Mouse (Mus musculus) kidney, embryonic 14.5 days (tissue): Measurements from ENCODE around the gene Pik3r1. TPM values are rescaled to one million over a fixed set of nuclear protein-coding genes. Genes with fewer than 3 reads are reported as not detected.

ENCODE experiments used
- ATAC-seq: fragments of 200-750 bp; cut with Nextera tagmentation; 2 replicates; pipeline ENCODE4 v1.8.0; 2017; ENCODE audit warnings: moderate number of reproducible peaks, mild to moderate bottlenecking, moderate TSS enrichment, moderate library complexity; ENCODE audit not compliant: low FRiP score, low TSS enrichment
- H3K27ac ChIP-seq: fragments of 300-500 bp; sonication (generic); 2 replicates; pipeline ENCODE4 v1.5.1; 2014; ENCODE audit warnings: low read depth, mild to moderate bottlenecking, low read length, moderate library complexity, mixed read lengths
- H3K27me3 ChIP-seq: fragments of 300-500 bp; sonication (generic); 2 replicates; pipeline ENCODE4 v1.6.1; 2014; ENCODE audit warnings: mild to moderate bottlenecking, low read length; ENCODE audit not compliant: control insufficient read depth, insufficient read depth
- H3K36me3 ChIP-seq: fragments of 300-500 bp; sonication (generic); 2 replicates; pipeline ENCODE4 v1.6.1; 2014; ENCODE audit warnings: low read length, mixed read lengths; ENCODE audit not compliant: control insufficient read depth, insufficient read depth
- H3K4me1 ChIP-seq: fragments of 300-500 bp; sonication (generic); 2 replicates; pipeline ENCODE4 v1.6.1; 2014; ENCODE audit warnings: low read length, mixed read lengths; ENCODE audit not compliant: control insufficient read depth, insufficient read depth
- H3K4me2 ChIP-seq: fragments of 300-500 bp; sonication (generic); replicated peaks from 2 replicates; pipeline ENCODE4 v1.6.1; 2014; ENCODE audit warnings: low read depth, mild to moderate bottlenecking, low read length
- H3K4me3 ChIP-seq: fragments of 300-500 bp; sonication (generic); 2 replicates; pipeline ENCODE4 v1.5.1; 2014; ENCODE audit warnings: mild to moderate bottlenecking, low read length
- H3K9ac ChIP-seq: fragments of 300-500 bp; sonication (generic); 2 replicates; pipeline ENCODE4 v1.6.1; 2014; ENCODE audit warnings: low read depth, mild to moderate bottlenecking, low read length, moderate library complexity
- H3K9me3 ChIP-seq: fragments of 300-500 bp; sonication (generic); 2 replicates; pipeline ENCODE4 v1.6.1; 2016; ENCODE audit warnings: low read length; ENCODE audit not compliant: control insufficient read depth
- WGBS: fragments of 180-500 bp; shearing (Covaris S2); extraction: QIAGEN DNeasy Blood & Tissue Kit; methylation state at CpG from one replicate; pipeline ENCODE4 v1.1.7; 2014; 5-methylcytosine and 5-hydroxymethylcytosine counted together
- polyA plus RNA-seq: library from polyadenylated mRNA; unstranded; fragments of >200 nt; fragmentation: Nextera tagmentation; extraction: Ambion mirVana; gene quantifications from 2 replicates; pipeline ENCODE4 v1.2.1, GENCODE M21; 2014

Pik3r1 gene
- polyA plus RNA-seq, 1 experiment from 2014 or later = 63.2 TPM

GRCm38 (mm10) chr13:101746012-101746595 lies 21.9 kb downstream of the Pik3r1 start:
- Histone ChIP-seq H3K4me2 (no peak overlapping the region), H3K27me3 (no peaks in the 10 kb centered on the region), H3K9ac (no peak overlapping the region), H3K4me1 (peaks cover 10% of the 10 kb centered on the region; the same call in 1 of the 2 replicates), H3K4me3 (no peak overlapping the region), H3K9me3 (no peaks in the 10 kb centered on the region), H3K27ac (no peak overlapping the region), H3K36me3 (no peaks in the 10 kb centered on the region)
- no peak for ATAC-seq
- WGBS = 80% methylated on average over 8 of the region's 8 CpGs

GRCm38 (mm10) chr13:101744943-101745342 lies 23.1 kb downstream of the Pik3r1 start:
- 54% methylated on average over 5 of the region's 5 CpGs for WGBS
- Histone ChIP-seq H3K27ac (no peak overlapping the region), H3K27me3 (no peaks in the 10 kb centered on the region), H3K4me3 (no peak overlapping the region), H3K36me3 (no peaks in the 10 kb centered on the region), H3K4me1 (peaks cover 10% of the 10 kb centered on the region; the same call in 1 of the 2 replicates), H3K9me3 (no peaks in the 10 kb centered on the region), H3K4me2 (no peak overlapping the region), H3K9ac (no peak overlapping the region)
- no peak for ATAC-seq

GRCm38 (mm10) chr13:101744053-101744452 lies 24.0 kb downstream of the Pik3r1 start:
- Histone ChIP-seq H3K4me1 (peaks cover 10% of the 10 kb centered on the region), H3K36me3 (no peaks in the 10 kb centered on the region), H3K4me3 (no peak overlapping the region), H3K27me3 (no peaks in the 10 kb centered on the region), H3K27ac (no peak overlapping the region), H3K4me2 (no peak overlapping the region), H3K9ac (no peak overlapping the region), H3K9me3 (no peaks in the 10 kb centered on the region)
- 82% methylated on average over 2 of the region's 2 CpGs for WGBS
- ATAC-seq = no peak

- Histone ChIP-seq H3K27me3 (no peaks in the 10 kb centered on the region), H3K4me2 (no peak overlapping the region), H3K4me1 (peaks cover 15% of the 10 kb centered on the region), H3K27ac (no peak overlapping the region), H3K36me3 (no peaks in the 10 kb centered on the region), H3K4me3 (no peak overlapping the region), H3K9me3 (no peaks in the 10 kb centered on the region), H3K9ac (no peak overlapping the region)
- ATAC-seq = no peak
- 76% methylated on average over 8 of the region's 8 CpGs for WGBS
Observed at GRCm38 (mm10) chr13:101743247-101743646, 24.8 kb downstream of the Pik3r1 start.

- 55% methylated on average over 6 of the region's 6 CpGs for WGBS
- Histone ChIP-seq H3K36me3 (no peaks in the 10 kb centered on the region), H3K4me2 (no peak overlapping the region), H3K4me1 (peaks cover 15% of the 10 kb centered on the region), H3K27me3 (no peaks in the 10 kb centered on the region), H3K9ac (no peak overlapping the region), H3K4me3 (no peak overlapping the region), H3K27ac (no peak overlapping the region), H3K9me3 (no peaks in the 10 kb centered on the region)
- no peak for ATAC-seq
Observed at GRCm38 (mm10) chr13:101742596-101742995, 25.4 kb downstream of the Pik3r1 start.

- Histone ChIP-seq H3K4me2 (no peak overlapping the region), H3K9me3 (no peaks in the 10 kb centered on the region), H3K9ac (no peak overlapping the region), H3K4me3 (no peak overlapping the region), H3K27me3 (no peaks in the 10 kb centered on the region), H3K27ac (no peak overlapping the region), H3K36me3 (no peaks in the 10 kb centered on the region), H3K4me1 (peaks cover 15% of the 10 kb centered on the region)
- 79% methylated on average over 11 of the region's 11 CpGs for WGBS
- no peak for ATAC-seq
Observed at GRCm38 (mm10) chr13:101741530-101742309, 26.3 kb downstream of the Pik3r1 start.

- Histone ChIP-seq H3K9ac (no peak overlapping the region), H3K27me3 (no peaks in the 10 kb centered on the region), H3K9me3 (no peaks in the 10 kb centered on the region), H3K4me3 (no peak overlapping the region), H3K4me2 (no peak overlapping the region), H3K27ac (no peak overlapping the region), H3K36me3 (no peaks in the 10 kb centered on the region), H3K4me1 (peaks cover 15% of the 10 kb centered on the region)
- 63% methylated on average over 4 of the region's 4 CpGs for WGBS
- ATAC-seq = no peak
Observed at GRCm38 (mm10) chr13:101739732-101740381, 28.2 kb downstream of the Pik3r1 start.

GRCm38 (mm10) chr13:101738769-101739168 lies 29.2 kb downstream of the Pik3r1 start:
- no peak overlapping the region for H3K4me2 ChIP-seq
- 79% methylated on average over 6 of the region's 6 CpGs for WGBS
- no peak overlapping the region for H3K9ac ChIP-seq
- no peaks in the 10 kb centered on the region for H3K9me3 ChIP-seq
- ATAC-seq = no peak
- no peaks in the 10 kb centered on the region for H3K36me3 ChIP-seq
- H3K27ac ChIP-seq = no peak overlapping the region; the same call in 1 of the 2 replicates
- H3K4me1 ChIP-seq = peaks cover 13% of the 10 kb centered on the region
- H3K27me3 ChIP-seq = no peaks in the 10 kb centered on the region
- H3K4me3 ChIP-seq = no peak overlapping the region
